Mouse (Mus musculus) retina, embryonic 14.5 days (tissue): ENCODE measurements around the gene Pygm.

ENCODE experiments used
- DNase-seq: peaks from one replicate; pipeline ENCODE4 v3.0.0-alpha.2; 2015; ENCODE audit warnings: low spot score

Pygm gene

DNA sequence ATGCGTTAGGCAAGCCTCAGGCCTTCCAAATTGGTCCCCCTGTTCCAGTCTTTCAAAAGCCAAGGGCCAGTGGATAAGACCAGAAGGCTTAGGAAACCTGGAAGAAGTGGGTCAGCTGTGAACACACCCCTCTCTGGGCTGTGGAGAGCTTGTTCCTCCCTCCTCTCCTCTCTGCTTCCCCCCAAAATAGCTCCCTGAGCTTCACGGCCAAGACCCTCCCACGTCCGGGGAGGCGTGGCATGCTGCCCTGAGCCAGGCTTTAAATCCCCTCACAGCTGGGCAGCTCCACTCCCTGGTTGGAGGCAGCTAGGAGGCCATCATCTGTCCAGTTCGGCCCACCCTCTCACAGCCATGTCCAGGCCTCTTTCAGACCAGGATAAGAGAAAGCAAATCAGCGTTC, at the start of gene Pygm:
Gene Pygm (plus strand): TSS at position 272 of the 400 bp plus-strand sequence.
- peak; percentile 66 for DNase-seq

DNA sequence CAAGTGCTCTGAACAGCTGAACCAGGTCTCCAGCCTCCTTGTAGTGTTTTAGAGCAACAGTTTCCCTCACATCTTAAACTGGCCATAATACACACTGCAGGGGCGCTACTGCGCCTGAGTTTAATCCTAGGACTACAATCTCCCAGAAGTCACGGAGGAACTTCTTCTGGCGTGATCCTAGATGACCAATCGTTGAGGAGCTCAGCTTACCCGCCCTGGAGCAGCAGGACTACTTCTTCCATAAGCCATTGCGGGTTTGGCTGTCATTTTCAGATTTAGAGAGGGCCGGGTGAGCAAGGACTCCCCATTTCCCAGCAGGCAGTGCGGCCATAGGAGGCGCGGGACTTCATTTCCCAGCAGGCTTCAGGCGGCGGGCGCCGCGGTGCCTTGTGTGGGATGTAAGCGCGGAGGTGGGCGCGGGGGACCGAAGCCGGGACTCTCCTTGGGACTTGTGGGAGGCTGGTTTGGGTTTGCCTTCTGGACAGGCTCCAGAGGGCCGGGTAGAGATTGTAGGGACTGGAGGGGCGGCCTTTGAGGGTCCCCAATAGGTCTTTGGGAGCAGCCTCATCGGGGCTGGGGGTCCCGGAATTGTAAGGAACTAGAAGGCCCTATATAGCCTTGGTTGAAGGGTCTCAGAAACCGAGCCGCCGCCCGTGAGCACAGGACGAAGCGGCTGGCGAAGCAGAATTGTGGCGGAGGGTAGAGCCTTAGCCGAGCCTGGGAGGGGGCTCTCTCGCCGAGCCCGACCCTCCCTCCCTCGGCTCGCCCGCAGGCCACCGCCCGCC, 49.3 kb upstream of the Pygm start, which contains the start of gene Men1:
Gene Men1 (plus strand): TSS at position 307 of the 785 bp plus-strand sequence.
- peak; percentile 97 for DNase-seq

DNA sequence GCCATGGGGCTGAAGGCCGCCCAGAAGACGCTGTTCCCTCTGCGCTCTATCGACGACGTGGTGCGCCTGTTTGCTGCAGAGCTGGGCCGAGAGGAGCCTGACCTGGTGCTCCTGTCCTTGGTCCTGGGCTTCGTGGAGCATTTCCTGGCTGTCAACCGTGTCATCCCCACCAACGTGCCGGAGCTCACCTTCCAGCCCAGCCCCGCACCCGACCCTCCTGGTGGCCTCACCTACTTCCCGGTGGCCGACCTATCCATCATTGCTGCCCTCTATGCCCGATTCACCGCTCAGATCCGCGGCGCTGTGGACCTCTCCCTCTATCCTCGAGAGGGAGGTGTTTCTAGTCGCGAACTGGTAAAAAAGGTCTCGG, 48.8 kb upstream of the Pygm start:
- no peak for DNase-seq

GRCm38 (mm10) chr19:6336920-6337319, 47.3 kb upstream of the Pygm start:
- no peak for DNase-seq

GRCm38 (mm10) chr19:6338171-6338570, 46.0 kb upstream of the Pygm start:
- DNase-seq = no peak

DNA sequence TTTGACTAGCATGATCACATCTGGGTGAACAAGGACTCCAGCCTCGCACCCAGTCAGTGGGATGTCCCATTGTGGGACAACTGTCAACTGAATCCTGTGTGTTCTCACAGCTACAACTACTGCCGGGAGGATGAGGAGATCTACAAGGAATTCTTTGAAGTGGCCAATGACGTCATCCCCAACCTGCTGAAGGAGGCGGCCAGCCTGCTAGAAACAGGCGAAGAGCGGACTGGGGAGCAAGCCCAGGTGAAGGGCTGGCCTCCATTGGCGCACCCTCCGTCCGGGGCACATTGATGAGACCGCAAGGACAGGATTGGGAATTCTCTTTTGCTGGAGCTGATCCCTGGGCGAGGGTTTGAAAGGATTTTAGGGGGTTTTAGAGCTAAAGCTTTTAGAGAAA, 45.5 kb upstream of the Pygm start:
- DNase-seq = no peak

DNA sequence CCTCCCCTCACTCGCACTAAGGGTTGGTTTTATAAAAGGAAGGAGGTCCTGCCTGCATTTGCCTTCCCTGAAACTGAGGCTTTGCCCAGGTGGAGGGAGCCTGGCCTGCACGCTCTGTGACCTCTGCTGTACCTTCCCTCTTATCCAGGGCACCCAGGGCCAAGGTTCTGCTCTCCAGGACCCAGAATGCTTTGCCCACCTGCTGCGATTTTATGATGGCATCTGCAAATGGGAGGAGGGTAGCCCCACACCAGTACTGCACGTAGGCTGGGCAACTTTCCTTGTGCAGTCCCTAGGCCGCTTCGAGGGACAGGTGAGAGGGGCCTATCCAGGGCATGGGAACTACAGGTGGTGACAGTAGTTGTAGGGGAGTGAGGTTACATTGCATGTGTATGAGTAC, 45.0 kb upstream of the Pygm start:
- DNase-seq = no peak

- DNase-seq = no peak
Observed at GRCm38 (mm10) chr19:6339890-6340504, 44.2 kb upstream of the Pygm start.

- peak; percentile 81 for DNase-seq
Observed at GRCm38 (mm10) chr19:6340524-6341452, 43.4 kb upstream of the Pygm start, which contains the start of gene Map4k2. Map4k2 (plus strand) TSS chr19:6341135.

DNA sequence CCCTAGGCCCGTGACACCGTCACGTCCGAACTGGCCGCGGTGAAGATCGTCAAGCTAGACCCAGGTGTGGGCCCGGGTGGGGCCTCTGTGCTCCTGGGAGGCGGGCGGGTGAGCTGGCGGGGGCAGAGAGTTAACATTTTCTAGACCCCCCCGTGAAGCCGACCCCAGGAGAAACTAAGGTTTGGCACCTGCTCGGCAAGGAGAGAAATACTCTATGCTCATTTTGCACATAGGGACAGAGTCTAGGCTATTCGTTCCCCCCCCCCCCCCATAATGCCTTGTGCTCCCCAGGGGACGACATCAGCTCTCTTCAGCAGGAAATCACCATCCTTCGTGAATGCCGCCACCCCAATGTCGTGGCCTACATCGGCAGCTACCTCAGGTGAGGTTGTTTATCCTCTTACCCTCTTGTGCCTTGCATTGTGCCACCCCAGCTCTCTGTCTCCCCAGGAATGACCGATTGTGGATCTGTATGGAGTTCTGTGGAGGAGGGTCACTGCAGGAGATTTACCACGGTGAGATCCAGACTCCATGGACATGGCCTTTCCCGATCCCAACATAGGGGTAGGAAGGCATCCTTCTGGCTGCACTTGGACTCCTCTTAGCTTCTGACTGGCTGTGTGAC, 42.6 kb upstream of the Pygm start:
- no peak for DNase-seq

GRCm38 (mm10) chr19:6342276-6342933, 41.8 kb upstream of the Pygm start:
- DNase-seq = no peak

- no peak for DNase-seq
Observed at GRCm38 (mm10) chr19:6343066-6343925, 40.9 kb upstream of the Pygm start.

- DNase-seq = no peak
Observed at GRCm38 (mm10) chr19:6343996-6344395, 40.2 kb upstream of the Pygm start.

GRCm38 (mm10) chr19:6346023-6346422, 38.2 kb upstream of the Pygm start:
- DNase-seq = no peak

GRCm38 (mm10) chr19:6346661-6347060, 37.5 kb upstream of the Pygm start:
- DNase-seq = no peak

GRCm38 (mm10) chr19:6347615-6348014, 36.6 kb upstream of the Pygm start:
- DNase-seq = no peak

GRCm38 (mm10) chr19:6348717-6349116, 35.5 kb upstream of the Pygm start:
- DNase-seq = no peak

DNA sequence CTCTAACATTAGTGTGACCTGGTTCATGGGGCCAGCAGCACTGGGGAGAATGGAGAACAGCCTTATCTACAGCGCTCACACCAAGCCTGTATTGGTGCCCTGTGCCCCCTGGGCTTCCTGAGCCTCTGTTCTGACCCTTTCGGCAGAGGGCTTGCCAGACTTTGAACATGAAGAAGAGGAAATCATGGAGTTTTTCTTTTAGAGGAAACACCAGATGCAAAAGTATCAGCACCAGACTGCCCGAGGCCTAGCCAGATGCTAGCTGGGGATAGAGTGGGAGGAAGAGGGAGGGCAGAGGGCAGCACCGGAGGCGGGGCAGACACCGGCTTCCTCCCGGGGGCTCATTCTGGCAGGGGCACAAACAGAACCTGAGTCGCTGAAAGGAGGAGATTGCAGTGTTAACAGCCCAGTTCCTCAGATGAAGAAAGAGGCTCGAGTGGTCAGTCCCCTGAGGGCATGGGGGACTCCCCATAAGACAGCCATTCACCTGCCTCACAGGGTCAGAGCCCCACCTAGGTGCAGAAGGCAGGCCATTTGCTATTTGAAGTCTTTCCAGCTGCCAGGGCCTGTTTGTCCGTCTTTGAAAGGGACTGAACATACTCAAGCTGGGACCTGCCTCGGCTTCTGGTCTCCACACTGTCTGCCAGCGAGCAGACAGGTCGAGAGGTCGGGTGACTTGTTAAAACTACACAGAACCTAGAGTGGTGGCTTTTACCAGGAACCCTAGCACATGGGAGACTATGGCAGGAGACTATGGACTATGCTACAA, 34.8 kb upstream of the Pygm start:
- DNase-seq = no peak

DNA sequence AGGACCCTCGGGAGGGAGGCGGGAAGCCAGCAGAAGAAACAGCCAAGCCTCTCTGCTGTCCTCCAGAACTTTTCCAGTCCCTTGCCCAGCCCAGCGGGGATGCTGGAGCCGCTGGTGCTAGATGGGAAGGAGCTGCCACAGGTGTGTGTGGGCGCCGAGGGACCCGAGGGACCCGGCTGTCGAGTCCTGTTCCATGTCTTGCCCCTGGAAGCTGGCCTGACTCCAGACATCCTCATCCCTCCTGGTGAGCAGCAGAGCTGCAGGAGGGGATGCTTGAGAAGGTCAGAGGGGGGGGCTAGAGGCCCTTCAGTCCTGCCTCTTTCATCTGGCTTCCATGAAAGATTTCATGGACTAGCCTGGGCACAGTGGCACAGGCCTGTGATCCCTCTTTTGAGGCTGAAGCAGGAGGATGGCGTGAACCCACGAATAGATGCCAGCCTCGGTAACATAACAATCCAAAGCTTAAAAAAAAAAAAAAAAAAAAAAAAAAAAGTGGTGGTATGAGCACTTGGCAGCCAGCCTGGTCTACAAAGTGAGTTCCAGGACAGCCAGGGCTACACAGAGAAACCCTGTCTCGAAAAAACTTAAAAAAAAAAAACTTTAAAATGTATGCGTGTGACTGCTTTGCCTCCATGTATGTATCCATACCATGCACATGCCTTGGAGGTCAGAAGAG, 32.6 kb upstream of the Pygm start:
- no peak for DNase-seq
